Mouse (Mus musculus) olfactory bulb, adult 2 months (tissue): ENCODE measurements around the gene Serpina9.

Experiments
- CTCF ChIP-seq: fragments of 200-500 bp; IDR thresholded peaks from 2 replicates; pipeline ENCODE4 v1.5.1; 2012; ENCODE audit warnings: low read depth, mild to moderate bottlenecking, low read length, moderate library complexity; ENCODE audit not compliant: insufficient read depth
- POLR2A ChIP-seq: fragments of 200-500 bp; IDR thresholded peaks from 2 replicates; pipeline ENCODE4 v1.6.1; 2012; ENCODE audit warnings: mild to moderate bottlenecking, low read depth, low read length, moderate library complexity; ENCODE audit not compliant: insufficient read depth

GRCm38 (mm10) chr12:103978294-103978693 is 35.3 kb downstream of the Serpina9 start:
- TF ChIP-seq POLR2A (no peak), CTCF (no peak)
